8 mouse cellular contexts compared by ENCODE assay signal in genomic region chr2:35679812-35680672, GRCm38 (mm10).
DNase-seq lines count a peak whose midpoint lies in the region; ATAC-seq lines count a peak whose summit lies in the region.

No protein-coding gene starts in this region.

- peak overlapping the region; percentile 84; the same call in 1 of the 2 replicates for H3K27ac ChIP-seq in hindbrain, embryonic 10.5 days
- no peak overlapping the region for H3K27ac ChIP-seq in hindbrain, embryonic 11.5 days (ENCODE audit: low read depth, low read length)
- peak overlapping the region; percentile 69 to 87 for H3K27ac ChIP-seq in heart, embryonic 14.5 days (replicated peaks in 1 of 2; ENCODE audit: control insufficient read depth in 1 of 2, insufficient read depth in 1 of 2, low read depth in 2 of 2, low read length in 2 of 2)

- peaks cover 4% of the 10 kb centered on the region; the same call in 1 of the 2 replicates for H3K36me3 ChIP-seq in hindbrain, embryonic 10.5 days
- H3K36me3 ChIP-seq in hindbrain, embryonic 11.5 days (ENCODE audit: control insufficient read depth, insufficient read depth, low read length) = no peaks in the 10 kb centered on the region
- no peaks in the 10 kb centered on the region for H3K36me3 ChIP-seq in heart, embryonic 14.5 days (ENCODE audit: control insufficient read depth, insufficient read depth, low read length)

- peaks cover 96% of the 10 kb centered on the region for H3K4me1 ChIP-seq in hindbrain, embryonic 10.5 days (replicated peaks)
- H3K4me1 ChIP-seq in hindbrain, embryonic 11.5 days (replicated peaks; ENCODE audit: control insufficient read depth, insufficient read depth, low read length) = peaks cover 20% of the 10 kb centered on the region
- peaks cover 90 to 100% of the 10 kb centered on the region in 2 experiments for H3K4me1 ChIP-seq in heart, embryonic 14.5 days (ENCODE audit: control insufficient read depth in 2 of 2, insufficient read depth in 2 of 2, low read length in 2 of 2)

- H3K9ac ChIP-seq in hindbrain, embryonic 11.5 days (ENCODE audit: low read depth, low read length) = no peak overlapping the region
- H3K9ac ChIP-seq in heart, embryonic 14.5 days (ENCODE audit: low read length) = peak overlapping the region; percentile 38; the same call in 1 of the 2 replicates

- no peak for DNase-seq in hindbrain, embryonic 10.5 days (ENCODE audit: low spot score)
- no peak for DNase-seq in hindbrain, embryonic 11.5 days (ENCODE audit: low spot score)
- peak; percentile 85 to 87 for DNase-seq in adrenal gland, postnatal 36 days
- peak; percentile 33 to 51 for DNase-seq in kidney, postnatal 4 days
- DNase-seq in layer of hippocampus, postnatal 10 days (ENCODE audit: low spot score in 2 of 2) = no peak
- no peak for DNase-seq in gastrocnemius, postnatal 25 days

- H3K4me3 ChIP-seq in hindbrain, embryonic 10.5 days = no peak overlapping the region
- H3K4me3 ChIP-seq in hindbrain, embryonic 11.5 days (ENCODE audit: low read depth, low read length) = no peak overlapping the region
- no peak overlapping the region for H3K4me3 ChIP-seq in heart, embryonic 14.5 days (ENCODE audit: control insufficient read depth in 1 of 2, insufficient read depth in 1 of 2, low read depth in 1 of 2, low read length in 2 of 2)

- H3K9me3 ChIP-seq in hindbrain, embryonic 10.5 days = no peaks in the 10 kb centered on the region
- H3K9me3 ChIP-seq in hindbrain, embryonic 11.5 days (ENCODE audit: control insufficient read depth, low read length) = no peaks in the 10 kb centered on the region
- H3K9me3 ChIP-seq in heart, embryonic 14.5 days (ENCODE audit: control insufficient read depth, low read length) = no peaks in the 10 kb centered on the region

- WGBS in hindbrain, embryonic 10.5 days = 19% methylated on average over 10 of the region's 10 CpGs
- 23% methylated on average over 10 of the region's 10 CpGs for WGBS in hindbrain, embryonic 11.5 days
- 30% methylated on average over 10 of the region's 10 CpGs for WGBS in heart, embryonic 14.5 days

- H3K27me3 ChIP-seq in hindbrain, embryonic 10.5 days (ENCODE audit: insufficient read depth, poor library complexity, severe bottlenecking) = no peaks in the 10 kb centered on the region
- no peaks in the 10 kb centered on the region for H3K27me3 ChIP-seq in hindbrain, embryonic 11.5 days (ENCODE audit: control insufficient read depth, insufficient read depth, low read length)
- H3K27me3 ChIP-seq in heart, embryonic 14.5 days (ENCODE audit: control insufficient read depth, insufficient read depth, low read length) = no peaks in the 10 kb centered on the region

- ATAC-seq in hindbrain, embryonic 11.5 days (ENCODE audit: low FRiP score) = no peak
- ATAC-seq in heart, embryonic 14.5 days (ENCODE audit: insufficient number of reproducible peaks, insufficient read depth, low FRiP score, low read depth) = peak; percentile 11; the same call in 1 of the 2 replicates
- ATAC-seq in megakaryocyte-erythroid progenitor cell, adult 5-6 weeks (replicated peaks; ENCODE audit: low FRiP score, low TSS enrichment, poor library complexity, severe bottlenecking) = peak; percentile 54

- H3K4me2 ChIP-seq in hindbrain, embryonic 11.5 days (replicated peaks; ENCODE audit: low read depth, low read length) = no peak overlapping the region
- peak overlapping the region; percentile 9; the same call in 1 of the 2 replicates for H3K4me2 ChIP-seq in heart, embryonic 14.5 days (ENCODE audit: low read length)

Comparison
In these comparisons a context has a peak if more than half of its experiments do, and no peak if none do; other contexts are left out.
1. DNase-seq: peak in adrenal gland, postnatal 36 days (2 of 2) and kidney, postnatal 4 days (2 of 2); none in hindbrain, embryonic 10.5 days (single experiment), hindbrain, embryonic 11.5 days (single experiment), layer of hippocampus, postnatal 10 days (0 of 2) and gastrocnemius, postnatal 25 days (single experiment).